Mouse (Mus musculus): ENCODE data around the gene Zfp704. TPM values are rescaled to one million over a fixed set of nuclear protein-coding genes. Genes with fewer than 3 reads are reported as not detected.

The Zfp704 gene
- polyA plus RNA-seq, 1 experiment from 2014 or later, result 8.6 TPM

GRCm38 (mm10) chr3:9548188-9548587 is 61.7 kb downstream of the Zfp704 start:
- no peak for ATAC-seq (ENCODE audit: low FRiP score)
- WGBS, result 53% methylated on average over 10 of the region's 10 CpGs
- no peaks in the 10 kb centered on the region for H3K36me3 ChIP-seq
- H3K9me3 ChIP-seq (replicated peaks), result no peaks in the 10 kb centered on the region
- no peak overlapping the region for H3K9ac ChIP-seq
- no peaks in the 10 kb centered on the region for H3K27me3 ChIP-seq
- H3K4me1 ChIP-seq, result peaks cover 26% of the 10 kb centered on the region
- no peak overlapping the region for H3K27ac ChIP-seq
- H3K4me2 ChIP-seq (replicated peaks), result no peak overlapping the region
- H3K4me3 ChIP-seq, result no peak overlapping the region

GRCm38 (mm10) chr3:9546882-9547620 is 62.8 kb downstream of the Zfp704 start:
- peaks cover 22% of the 10 kb centered on the region for H3K4me1 ChIP-seq
- H3K36me3 ChIP-seq, result no peaks in the 10 kb centered on the region
- 0 out of 2 replicates have a peak, but pooled peaks have one; percentile 36 for ATAC-seq (ENCODE audit: low FRiP score)
- no peak overlapping the region for H3K4me3 ChIP-seq
- H3K4me2 ChIP-seq (replicated peaks), result peak overlapping the region; percentile 14; the same call in 1 of the 2 replicates
- no peak overlapping the region for H3K9ac ChIP-seq
- no peaks in the 10 kb centered on the region for H3K27me3 ChIP-seq
- H3K27ac ChIP-seq, result no peak overlapping the region
- 45% methylated on average over 15 of the region's 15 CpGs for WGBS
- H3K9me3 ChIP-seq (replicated peaks), result no peaks in the 10 kb centered on the region

- 92% methylated on average over 2 of the region's 2 CpGs for WGBS
- H3K4me3 ChIP-seq, result no peak overlapping the region
- no peak overlapping the region for H3K27ac ChIP-seq
- H3K9ac ChIP-seq, result no peak overlapping the region
- peaks cover 22% of the 10 kb centered on the region for H3K4me1 ChIP-seq
- no peaks in the 10 kb centered on the region for H3K36me3 ChIP-seq
- ATAC-seq (ENCODE audit: low FRiP score), result no peak
- H3K9me3 ChIP-seq (replicated peaks), result no peaks in the 10 kb centered on the region
- H3K4me2 ChIP-seq (replicated peaks), result no peak overlapping the region
- H3K27me3 ChIP-seq, result no peaks in the 10 kb centered on the region
Measured at GRCm38 (mm10) chr3:9544421-9544820, 65.5 kb downstream of the Zfp704 start.

- ATAC-seq (ENCODE audit: low FRiP score), result no peak
- H3K4me1 ChIP-seq, result peaks cover 22% of the 10 kb centered on the region
Measured at GRCm38 (mm10) chr3:9543916-9544315, 66.0 kb downstream of the Zfp704 start.

GRCm38 (mm10) chr3:9543463-9543862 is 66.4 kb downstream of the Zfp704 start:
- Histone ChIP-seq H3K4me2 (replicated peaks) (no peak overlapping the region), H3K9me3 (replicated peaks) (no peaks in the 10 kb centered on the region), H3K4me3 (no peak overlapping the region), H3K9ac (no peak overlapping the region), H3K36me3 (no peaks in the 10 kb centered on the region), H3K4me1 (peaks cover 22% of the 10 kb centered on the region), H3K27me3 (no peaks in the 10 kb centered on the region), H3K27ac (no peak overlapping the region)
- 68% methylated on average over 4 of the region's 4 CpGs for WGBS
- ATAC-seq (ENCODE audit: low FRiP score), result no peak

More at GRCm38 (mm10) chr3:9543916-9544315, 66.0 kb downstream of the Zfp704 start:
- H3K9ac ChIP-seq, result no peak overlapping the region
- no peaks in the 10 kb centered on the region for H3K9me3 ChIP-seq (replicated peaks)
- no peaks in the 10 kb centered on the region for H3K36me3 ChIP-seq
- H3K27ac ChIP-seq, result no peak overlapping the region
- no peak overlapping the region for H3K4me2 ChIP-seq (replicated peaks)
- no peak overlapping the region for H3K4me3 ChIP-seq
- no peaks in the 10 kb centered on the region for H3K27me3 ChIP-seq
- WGBS, result 93% methylated on average over 5 of the region's 5 CpGs

- Histone ChIP-seq H3K9ac (no peak overlapping the region), H3K36me3 (no peaks in the 10 kb centered on the region), H3K4me1 (peaks cover 12% of the 10 kb centered on the region), H3K4me2 (replicated peaks) (no peak overlapping the region), H3K4me3 (no peak overlapping the region), H3K27me3 (no peaks in the 10 kb centered on the region), H3K27ac (no peak overlapping the region), H3K9me3 (replicated peaks) (no peaks in the 10 kb centered on the region)
- no peak for ATAC-seq (ENCODE audit: low FRiP score)
- WGBS, result 91% methylated on average over 14 of the region's 14 CpGs
Measured at GRCm38 (mm10) chr3:9541561-9541960, 68.3 kb downstream of the Zfp704 start.

GRCm38 (mm10) chr3:9538510-9538909 is 71.4 kb downstream of the Zfp704 start:
- no peak overlapping the region for H3K9ac ChIP-seq
- 88% methylated on average over 2 of the region's 2 CpGs for WGBS
- H3K36me3 ChIP-seq, result no peaks in the 10 kb centered on the region
- H3K4me2 ChIP-seq (replicated peaks), result no peak overlapping the region
- H3K27me3 ChIP-seq, result no peaks in the 10 kb centered on the region
- H3K27ac ChIP-seq, result no peak overlapping the region
- ATAC-seq (ENCODE audit: low FRiP score), result no peak
- no peaks in the 10 kb centered on the region for H3K9me3 ChIP-seq (replicated peaks)
- H3K4me3 ChIP-seq, result no peak overlapping the region
- peaks cover 5% of the 10 kb centered on the region; the same call in 1 of the 2 replicates for H3K4me1 ChIP-seq

DNA sequence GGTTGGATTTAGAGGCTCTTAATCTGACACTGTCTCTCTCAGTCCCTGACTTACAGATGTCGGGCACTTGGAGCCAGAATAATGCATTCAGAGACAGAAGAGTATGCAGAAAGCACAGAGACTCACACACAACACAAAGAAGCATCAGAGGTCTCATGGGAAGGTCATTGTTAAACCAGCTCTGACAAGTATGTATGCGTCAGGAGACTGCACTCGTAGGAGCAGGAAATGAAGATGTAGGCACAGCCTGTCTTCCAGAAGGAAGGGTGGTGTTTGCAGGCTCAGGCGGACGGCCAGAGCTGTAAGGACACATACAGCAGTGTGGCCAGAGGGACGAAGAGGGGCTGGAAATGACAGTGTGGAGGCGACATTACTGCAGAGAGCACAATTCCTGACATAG is 72.0 kb downstream of the Zfp704 start:
- no peak for ATAC-seq (ENCODE audit: low FRiP score)
- 70% methylated on average over 7 of the region's 7 CpGs for WGBS
- Histone ChIP-seq H3K9me3 (replicated peaks) (no peaks in the 10 kb centered on the region), H3K4me3 (no peak overlapping the region), H3K27me3 (no peaks in the 10 kb centered on the region), H3K4me1 (peaks cover 5% of the 10 kb centered on the region; the same call in 1 of the 2 replicates), H3K4me2 (replicated peaks) (no peak overlapping the region), H3K27ac (no peak overlapping the region), H3K9ac (no peak overlapping the region), H3K36me3 (no peaks in the 10 kb centered on the region)

- Histone ChIP-seq H3K27ac (no peak overlapping the region), H3K9me3 (replicated peaks) (peaks cover 5% of the 10 kb centered on the region), H3K36me3 (no peaks in the 10 kb centered on the region), H3K4me3 (no peak overlapping the region), H3K9ac (no peak overlapping the region), H3K4me2 (replicated peaks) (no peak overlapping the region), H3K4me1 (0 out of 2 replicates have a peak, but pooled peaks cover 3% of the 10 kb centered on the region), H3K27me3 (no peaks in the 10 kb centered on the region)
- WGBS, result 70% methylated on average over 9 of the region's 9 CpGs
- no peak for ATAC-seq (ENCODE audit: low FRiP score)
Measured at GRCm38 (mm10) chr3:9530097-9530780, 79.6 kb downstream of the Zfp704 start.

GRCm38 (mm10) chr3:9524429-9524828 is 85.5 kb downstream of the Zfp704 start:
- H3K36me3 ChIP-seq, result no peaks in the 10 kb centered on the region
- no peak overlapping the region for H3K4me3 ChIP-seq
- no peak overlapping the region for H3K27ac ChIP-seq
- peaks cover 37% of the 10 kb centered on the region for H3K4me1 ChIP-seq
- no peak overlapping the region for H3K9ac ChIP-seq
- ATAC-seq (ENCODE audit: low FRiP score), result no peak
- 69% methylated on average over 5 of the region's 5 CpGs for WGBS
- no peaks in the 10 kb centered on the region for H3K9me3 ChIP-seq (replicated peaks)
- no peak overlapping the region for H3K4me2 ChIP-seq (replicated peaks)
- no peaks in the 10 kb centered on the region for H3K27me3 ChIP-seq

DNA sequence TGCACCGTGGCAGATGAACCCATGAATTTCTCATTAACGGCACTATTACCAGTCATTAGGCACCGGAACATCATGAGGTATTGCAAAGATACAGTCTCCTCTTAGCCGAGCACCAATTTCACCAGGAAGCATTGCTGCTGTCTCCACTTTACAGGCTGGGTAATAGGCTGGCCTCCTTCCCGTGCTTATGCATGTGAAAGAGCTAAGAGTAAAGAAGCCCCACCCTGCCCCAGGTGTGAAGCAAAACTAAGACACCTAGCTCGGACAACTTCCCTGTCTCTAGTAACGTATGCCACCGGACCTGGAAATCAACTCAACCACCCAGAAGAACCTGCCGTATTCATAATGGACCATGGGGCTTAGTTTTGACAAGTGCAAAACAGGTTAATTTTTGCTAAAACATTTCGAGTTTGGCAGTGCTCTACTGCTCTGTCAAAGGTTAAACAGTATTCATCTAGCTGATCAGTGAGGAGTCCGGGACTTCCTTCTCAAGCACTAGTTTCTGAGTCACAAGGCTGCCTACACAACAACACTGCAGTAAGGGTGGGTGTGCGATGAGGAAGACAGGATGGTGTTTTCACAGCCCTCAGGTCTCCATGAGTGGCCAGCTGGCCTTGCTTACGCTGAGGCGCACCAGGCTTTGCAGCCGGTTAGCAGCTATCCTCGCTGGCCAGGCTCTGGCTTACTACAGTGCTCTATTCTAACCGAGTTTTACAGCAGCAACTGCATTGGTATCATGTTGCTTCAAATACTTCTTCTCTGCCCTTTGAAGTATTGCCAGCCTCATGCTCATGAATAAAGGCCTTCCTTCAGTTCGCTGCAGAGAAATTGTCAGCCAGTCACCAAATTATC is 86.6 kb downstream of the Zfp704 start:
- Histone ChIP-seq H3K36me3 (no peaks in the 10 kb centered on the region), H3K4me2 (replicated peaks) (no peak overlapping the region), H3K9ac (no peak overlapping the region), H3K4me1 (peaks cover 39% of the 10 kb centered on the region), H3K4me3 (no peak overlapping the region), H3K27ac (peak overlapping the region; percentile 31; the same call in 1 of the 2 replicates), H3K27me3 (no peaks in the 10 kb centered on the region), H3K9me3 (replicated peaks) (no peaks in the 10 kb centered on the region)
- WGBS, result 62% methylated on average over 18 of the region's 18 CpGs
- ATAC-seq (ENCODE audit: low FRiP score), result no peak

- Histone ChIP-seq H3K36me3 (no peaks in the 10 kb centered on the region), H3K27me3 (no peaks in the 10 kb centered on the region), H3K9ac (no peak overlapping the region), H3K4me3 (no peak overlapping the region), H3K9me3 (replicated peaks) (no peaks in the 10 kb centered on the region), H3K27ac (no peak overlapping the region), H3K4me1 (peaks cover 39% of the 10 kb centered on the region), H3K4me2 (replicated peaks) (no peak overlapping the region)
- ATAC-seq (ENCODE audit: low FRiP score), result no peak
- WGBS, result 46% methylated on average over 6 of the region's 6 CpGs
Measured at GRCm38 (mm10) chr3:9522009-9522408, 87.9 kb downstream of the Zfp704 start.

Measured in hindbrain, embryonic 12.5 days (tissue).